Mouse (Mus musculus): ENCODE data around the gene Rngtt.

- no peak for TF ChIP-seq POLR2A (IDR thresholded peaks at IDR 0.05; ENCODE audit: borderline replicate concordance, extremely low read depth, insufficient read depth, insufficient read length, poor library complexity, severe bottlenecking)
- TF ChIP-seq CTCF (IDR thresholded peaks at IDR 0.05; ENCODE audit: borderline replicate concordance, extremely low read depth, insufficient read depth, insufficient read length), result no peak
Observed at GRCm38 (mm10) chr4:33281891-33282685, 28.0 kb upstream of the Rngtt start.

Data from brain, embryonic 14.5 days (tissue).